Mouse (Mus musculus): ENCODE measurements around the gene Olfr1395. TPM values are rescaled to one million over a fixed set of nuclear protein-coding genes. Genes with fewer than 3 reads are reported as not detected.

Olfr1395 gene
- not detected for polyA plus RNA-seq (2014; fragmentation: Illumina TruSeq; extraction: RNeasy Lipid Tissue Mini Kit (QIAGEN cat#74804); ENCODE audit: low read depth, low replicate concordance)

DNA sequence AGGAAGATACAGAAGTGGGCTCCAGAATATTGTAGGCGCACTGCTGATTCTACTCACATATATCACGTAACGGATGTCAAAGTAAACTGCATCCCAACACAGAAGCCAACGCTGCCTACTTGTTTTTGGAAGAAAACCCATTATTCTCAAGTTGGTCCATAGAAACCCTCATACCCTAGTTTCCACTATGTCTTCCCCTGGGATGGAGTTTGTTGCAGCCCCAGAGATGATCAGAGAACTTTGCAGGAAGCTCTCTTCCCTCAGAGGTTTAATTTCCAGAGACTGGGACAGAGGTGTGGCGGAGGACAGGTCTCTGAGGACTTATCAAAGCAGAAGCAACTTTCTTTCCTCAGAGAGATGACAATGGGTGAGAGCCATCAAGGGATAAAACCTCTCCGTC lies at the start of gene Olfr1395:
Gene Olfr1395, plus strand, starts transcription at position 301 of the 400 bp plus-strand sequence.

GRCm38 (mm10) chr11:49114774-49115173 lies 27.3 kb upstream of the Olfr1395 start, which contains the start of gene Olfr1396:
Gene Olfr1396 (minus strand): TSS chr11:49114874.

GRCm38 (mm10) chr11:49154077-49154476 lies 12.0 kb downstream of the Olfr1395 start, which contains the start of gene Olfr1394:
Gene Olfr1394 (plus strand): TSS chr11:49154377.

GRCm38 (mm10) chr11:49186955-49187488 lies 44.9 kb downstream of the Olfr1395 start, which contains the start of gene Btnl9:
Gene Btnl9 (minus strand): TSS chr11:49187159.

Other genes with a start within 250 kb of the Olfr1395 start
- 1.8 TPM for gene Gm5431, start 240.1 kb upstream of the Olfr1395 start, polyA plus RNA-seq (2014; fragmentation: Illumina TruSeq; extraction: RNeasy Lipid Tissue Mini Kit (QIAGEN cat#74804); ENCODE audit: low read depth, low replicate concordance)
- gene Psme2b, start 196.1 kb upstream of the Olfr1395 start, polyA plus RNA-seq (2014; fragmentation: Illumina TruSeq; extraction: RNeasy Lipid Tissue Mini Kit (QIAGEN cat#74804); ENCODE audit: low read depth, low replicate concordance), result 2.4 TPM
- 0.92 TPM for gene Olfr56, start 163.4 kb upstream of the Olfr1395 start, polyA plus RNA-seq (2014; fragmentation: Illumina TruSeq; extraction: RNeasy Lipid Tissue Mini Kit (QIAGEN cat#74804); ENCODE audit: low read depth, low replicate concordance)
- gene 9930111J21Rik1, start 162.9 kb upstream of the Olfr1395 start, polyA plus RNA-seq (2014; fragmentation: Illumina TruSeq; extraction: RNeasy Lipid Tissue Mini Kit (QIAGEN cat#74804); ENCODE audit: low read depth, low replicate concordance), result 1.5 TPM
- gene Gm12185, start 150.0 kb upstream of the Olfr1395 start, polyA plus RNA-seq (2014; fragmentation: Illumina TruSeq; extraction: RNeasy Lipid Tissue Mini Kit (QIAGEN cat#74804); ENCODE audit: low read depth, low replicate concordance), result 0.30 TPM
- gene Tgtp1, start 148.1 kb upstream of the Olfr1395 start, polyA plus RNA-seq (2014; fragmentation: Illumina TruSeq; extraction: RNeasy Lipid Tissue Mini Kit (QIAGEN cat#74804); ENCODE audit: low read depth, low replicate concordance), result 9.5 TPM
- 4.0 TPM for gene 9930111J21Rik2, start 91.0 kb upstream of the Olfr1395 start, polyA plus RNA-seq (2014; fragmentation: Illumina TruSeq; extraction: RNeasy Lipid Tissue Mini Kit (QIAGEN cat#74804); ENCODE audit: low read depth, low replicate concordance)
- 14.4 TPM for gene Tgtp2, start 78.1 kb upstream of the Olfr1395 start, polyA plus RNA-seq (2014; fragmentation: Illumina TruSeq; extraction: RNeasy Lipid Tissue Mini Kit (QIAGEN cat#74804); ENCODE audit: low read depth, low replicate concordance)
- 10.8 TPM for gene Ifi47, start 65.7 kb upstream of the Olfr1395 start, polyA plus RNA-seq (2014; fragmentation: Illumina TruSeq; extraction: RNeasy Lipid Tissue Mini Kit (QIAGEN cat#74804); ENCODE audit: low read depth, low replicate concordance)
- gene Olfr1396, start 27.4 kb upstream of the Olfr1395 start, polyA plus RNA-seq (2014; fragmentation: Illumina TruSeq; extraction: RNeasy Lipid Tissue Mini Kit (QIAGEN cat#74804); ENCODE audit: low read depth, low replicate concordance), result 0.45 TPM
- gene Olfr1394, start 12.1 kb downstream of the Olfr1395 start, polyA plus RNA-seq (2014; fragmentation: Illumina TruSeq; extraction: RNeasy Lipid Tissue Mini Kit (QIAGEN cat#74804); ENCODE audit: low read depth, low replicate concordance), result not detected
- gene Btnl9, start 44.9 kb downstream of the Olfr1395 start, polyA plus RNA-seq (2014; fragmentation: Illumina TruSeq; extraction: RNeasy Lipid Tissue Mini Kit (QIAGEN cat#74804); ENCODE audit: low read depth, low replicate concordance), result 21.1 TPM
- 16.9 TPM for gene Zfp62, start 61.0 kb downstream of the Olfr1395 start, polyA plus RNA-seq (2014; fragmentation: Illumina TruSeq; extraction: RNeasy Lipid Tissue Mini Kit (QIAGEN cat#74804); ENCODE audit: low read depth, low replicate concordance)
- gene Mgat1, start 101.9 kb downstream of the Olfr1395 start, polyA plus RNA-seq (2014; fragmentation: Illumina TruSeq; extraction: RNeasy Lipid Tissue Mini Kit (QIAGEN cat#74804); ENCODE audit: low read depth, low replicate concordance), result 47.8 TPM
- gene Olfr1393, start 136.0 kb downstream of the Olfr1395 start, polyA plus RNA-seq (2014; fragmentation: Illumina TruSeq; extraction: RNeasy Lipid Tissue Mini Kit (QIAGEN cat#74804); ENCODE audit: low read depth, low replicate concordance), result 0.10 TPM
- gene Olfr1392, start 143.0 kb downstream of the Olfr1395 start, polyA plus RNA-seq (2014; fragmentation: Illumina TruSeq; extraction: RNeasy Lipid Tissue Mini Kit (QIAGEN cat#74804); ENCODE audit: low read depth, low replicate concordance), result 0.11 TPM
- gene Olfr10, start 162.5 kb downstream of the Olfr1395 start, polyA plus RNA-seq (2014; fragmentation: Illumina TruSeq; extraction: RNeasy Lipid Tissue Mini Kit (QIAGEN cat#74804); ENCODE audit: low read depth, low replicate concordance), result not detected
- not detected for gene Olfr1391, start 180.5 kb downstream of the Olfr1395 start, polyA plus RNA-seq (2014; fragmentation: Illumina TruSeq; extraction: RNeasy Lipid Tissue Mini Kit (QIAGEN cat#74804); ENCODE audit: low read depth, low replicate concordance)
- not detected for gene Olfr1390, start 192.9 kb downstream of the Olfr1395 start, polyA plus RNA-seq (2014; fragmentation: Illumina TruSeq; extraction: RNeasy Lipid Tissue Mini Kit (QIAGEN cat#74804); ENCODE audit: low read depth, low replicate concordance)